In genomic region chr1:65926696-65927095, GRCm38 (mm10) we compare ENCODE assay signal across 16 mouse cellular contexts. TPM values are rescaled to one million over a fixed set of nuclear protein-coding genes. Genes with fewer than 3 reads are reported as not detected.
"Had no signal": no experiment of that assay in that cellular context is flagged by ENCODE, and none has a peak within 500 bp of the region (broad histone marks: within the 10 kb centered on the region; RNA-seq: fewer than 3 reads in every experiment).

No protein-coding gene starts in this region.

RNA-seq across cellular contexts. Expression of gene Crygf, which starts 0.4 kb away (rescaled TPM):
- polyA plus RNA-seq: cortical plate, adult 2 months; embryonic facial prominence, embryonic 10.5 days; embryonic facial prominence, embryonic 14.5 days; erythroblast, embryonic 14.5 days; forebrain, embryonic 10.5 days; forebrain, embryonic 11.5 days; forebrain, embryonic 12.5 days; forebrain, embryonic 13.5 days; forebrain, embryonic 14.5 days; forebrain, embryonic 15.5 days; forebrain, embryonic 16.5 days; forebrain, postnatal 0 days; frontal cortex, adult 2 months; gonadal fat pad, adult 2 months; heart, adult 2 months; heart, embryonic 10.5 days had no signal
